Mouse (Mus musculus) heart, postnatal 0 days (tissue): Measurements from ENCODE around the gene Mrgprf. TPM values are rescaled to one million over a fixed set of nuclear protein-coding genes. Genes with fewer than 3 reads are reported as not detected.
A peak's percentile ranks its signal among the peaks of the same experiment; 100 is the strongest.

Experiments used
- ATAC-seq: fragments of 200-750 bp; cut with Nextera tagmentation; 2 replicates; pipeline ENCODE4 v1.8.0; 2017; ENCODE audit warnings: low read depth, moderate number of reproducible peaks, moderate library complexity; ENCODE audit not compliant: insufficient read depth
- DNase-seq: peaks from one replicate; pipeline ENCODE4 v3.0.0-alpha.2; 2016; ENCODE audit warnings: low spot score
- H3K27ac ChIP-seq: fragments of 300-500 bp; sonication (generic); 2 replicates; pipeline ENCODE4 v1.5.1; 2014; ENCODE audit warnings: low read depth, mild to moderate bottlenecking
- H3K27me3 ChIP-seq: fragments of 300-500 bp; sonication (generic); 2 replicates; pipeline ENCODE4 v1.6.1; 2014; ENCODE audit warnings: low read length, mixed read lengths; ENCODE audit not compliant: control insufficient read depth, insufficient read depth
- H3K36me3 ChIP-seq: fragments of 300-500 bp; sonication (generic); replicated peaks from 2 replicates; pipeline ENCODE4 v1.6.1; 2014; ENCODE audit warnings: low read length, mixed read lengths; ENCODE audit not compliant: control insufficient read depth, insufficient read depth
- H3K4me1 ChIP-seq: fragments of 300-500 bp; sonication (generic); 2 replicates; pipeline ENCODE4 v1.6.1; 2014; ENCODE audit warnings: antibody characterized with exemption; ENCODE audit not compliant: control insufficient read depth, insufficient read depth
- H3K4me2 ChIP-seq: fragments of 300-500 bp; sonication (generic); 2 replicates; pipeline ENCODE4 v1.6.1; 2014; ENCODE audit warnings: low read depth, mild to moderate bottlenecking, low read length, moderate library complexity
- H3K4me3 ChIP-seq: fragments of 300-500 bp; sonication (generic); 2 replicates; pipeline ENCODE4 v1.5.1; 2014; ENCODE audit warnings: low read depth, low read length
- H3K9ac ChIP-seq: fragments of 300-500 bp; sonication (generic); replicated peaks from 2 replicates; pipeline ENCODE4 v1.6.1; 2014; ENCODE audit warnings: low read depth, low read length, mixed read lengths
- H3K9me3 ChIP-seq: fragments of 300-500 bp; sonication (generic); replicated peaks from 2 replicates; pipeline ENCODE4 v1.6.1; 2016; ENCODE audit warnings: low read length; ENCODE audit not compliant: control insufficient read depth
- CTCF ChIP-seq: IDR thresholded peaks from 2 replicates; pipeline ENCODE4 v1.5.1; 2016; ENCODE audit warnings: antibody characterized with exemption, control low read depth, low read depth
- EP300 ChIP-seq: IDR thresholded peaks from 2 replicates; pipeline ENCODE4 v1.6.1; 2016; ENCODE audit warnings: antibody characterized with exemption, low read depth
- WGBS: fragments of 180-500 bp; shearing (Covaris S2); extraction: QIAGEN DNeasy Blood & Tissue Kit; methylation state at CpG from one replicate; pipeline ENCODE4 v1.1.7; 2014; 5-methylcytosine and 5-hydroxymethylcytosine counted together
- polyA plus RNA-seq: library from polyadenylated mRNA; unstranded; fragments of >200 nt; fragmentation: Nextera tagmentation; extraction: Ambion mirVana; gene quantifications from 2 replicates; pipeline ENCODE4 v1.2.1, GENCODE M21; 2015
- total RNA-seq: library from RNA; depleted of rRNA; stranded (reverse); fragments of >200 nt; gene quantifications from 2 replicates; pipeline ENCODE4 v1.2.3, GENCODE M21; 2014; ENCODE audit warnings: low replicate concordance

Mrgprf gene
- total and polyA plus RNA-seq, 2 experiments from 2014 or later = 1.4 to 4.2 TPM

DNA sequence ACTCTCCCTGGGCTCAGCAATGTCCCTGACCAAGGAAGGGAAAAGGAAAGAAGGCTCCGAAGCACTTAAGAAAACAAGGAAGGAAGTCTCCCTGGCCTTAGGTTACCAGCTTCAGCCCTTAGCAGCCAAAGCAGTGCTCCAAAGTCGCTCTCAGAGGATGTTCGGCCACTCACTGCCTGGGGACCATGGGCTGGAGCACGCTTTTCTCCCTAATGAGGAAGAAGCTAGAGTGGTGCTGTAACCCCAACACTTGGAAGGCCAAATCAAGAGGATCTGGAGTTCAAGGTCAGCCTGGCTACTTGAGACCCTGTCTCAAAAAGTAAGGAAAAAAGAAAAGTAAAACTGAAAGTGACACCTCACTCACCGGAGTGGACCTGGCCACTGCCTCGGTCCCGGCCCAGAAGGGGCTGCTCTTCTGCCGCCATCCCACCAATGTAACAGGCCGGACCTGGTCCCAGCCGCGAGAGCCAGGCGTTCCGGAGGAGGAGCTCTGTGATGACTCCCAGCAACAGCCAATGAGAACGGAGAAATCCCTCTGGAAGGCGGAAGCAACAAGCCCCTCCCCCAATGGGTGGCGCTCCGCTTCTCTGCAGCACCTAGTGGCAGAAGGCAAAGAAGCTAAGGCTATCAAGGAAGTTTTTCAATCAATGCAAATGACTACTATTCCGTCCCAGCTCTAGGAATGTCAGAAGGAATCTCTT, 17.0 kb upstream of the Mrgprf start, which contains the start of gene Tpcn2:
TSS of gene Tpcn2 (minus strand) at position 525 of the 701 bp plus-strand sequence.
- TF ChIP-seq EP300 (no peak), CTCF (peak; percentile 57)
- Histone ChIP-seq H3K4me3 (peak within 1 kb of the TSS; percentile 70), H3K27me3 (no peaks in the 10 kb centered on the region), H3K27ac (peak within 1 kb of the TSS; percentile 62), H3K9ac (peak within 1 kb of the TSS; percentile 60), H3K4me2 (peak within 1 kb of the TSS; percentile 85), H3K36me3 (peaks cover 16% of the 10 kb centered on the region), H3K4me1 (peaks cover 10% of the 10 kb centered on the region), H3K9me3 (no peaks in the 10 kb centered on the region)
- DNase-seq = peak; percentile 94
- whole genome bisulfite sequencing = 3% methylated on average over 18 of the region's 18 CpGs
- ATAC-seq = peak; percentile 94

DNA sequence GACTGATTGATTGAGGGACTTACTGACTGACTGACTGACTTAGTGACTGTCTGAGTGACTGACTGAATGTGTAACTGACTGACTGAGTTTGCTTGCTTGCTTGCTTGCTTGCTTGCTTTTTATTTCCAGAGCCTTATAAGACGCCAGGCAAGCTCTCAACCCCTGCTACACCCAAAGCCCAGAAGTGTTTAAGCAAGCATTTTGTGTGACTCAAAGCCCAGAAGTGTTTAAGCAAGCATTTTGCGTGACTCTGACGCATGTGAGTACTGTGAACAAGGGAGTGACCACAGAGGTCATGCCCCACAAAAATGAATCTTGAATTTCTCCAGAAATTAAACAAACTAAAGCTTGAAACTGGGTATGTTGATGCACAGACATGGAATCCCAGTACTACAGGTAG, 16.3 kb upstream of the Mrgprf start:
- no peak for TF ChIP-seq EP300
- no peak for TF ChIP-seq CTCF
- peaks cover 10% of the 10 kb centered on the region for H3K4me1 ChIP-seq
- DNase-seq (no peak), ATAC-seq (no peak)
- peak overlapping the region; percentile 85 for H3K4me2 ChIP-seq
- no peaks in the 10 kb centered on the region for H3K27me3 ChIP-seq
- H3K9ac ChIP-seq = no peak overlapping the region
- H3K9me3 ChIP-seq = no peaks in the 10 kb centered on the region
- peaks cover 10% of the 10 kb centered on the region for H3K36me3 ChIP-seq
- no peak overlapping the region for H3K27ac ChIP-seq
- peak overlapping the region; percentile 70; the same call in 1 of the 2 replicates for H3K4me3 ChIP-seq
- 41% methylated on average over 3 of the region's 3 CpGs for WGBS

DNA sequence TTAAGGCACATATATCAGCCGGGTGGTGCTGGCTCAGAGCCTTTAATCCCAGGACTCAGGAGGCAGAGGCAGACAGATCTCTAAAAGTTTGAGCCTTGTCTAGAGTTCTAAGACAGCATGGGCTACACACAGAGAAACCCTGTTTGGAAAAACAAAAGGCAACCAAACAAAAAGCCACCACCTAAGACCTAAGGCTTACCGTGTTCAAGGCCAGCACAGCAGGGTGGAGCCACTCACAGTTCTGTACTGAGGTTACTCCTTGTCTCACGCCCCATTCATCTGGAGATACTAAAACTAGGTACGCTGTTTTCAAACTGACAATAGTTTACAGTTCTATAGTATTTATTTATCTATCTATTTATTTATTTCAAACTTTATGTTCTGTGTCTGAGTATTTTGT, 15.2 kb upstream of the Mrgprf start:
- Histone ChIP-seq H3K9me3 (no peaks in the 10 kb centered on the region), H3K9ac (no peak overlapping the region), H3K4me2 (no peak overlapping the region), H3K27me3 (no peaks in the 10 kb centered on the region), H3K36me3 (no peaks in the 10 kb centered on the region), H3K4me1 (peaks cover 10% of the 10 kb centered on the region), H3K4me3 (no peak overlapping the region), H3K27ac (no peak overlapping the region)
- no peak for TF ChIP-seq EP300
- no peak for TF ChIP-seq CTCF
- WGBS = 82% methylated on average over 4 of the region's 4 CpGs
- DNase-seq (no peak), ATAC-seq (no peak)

DNA sequence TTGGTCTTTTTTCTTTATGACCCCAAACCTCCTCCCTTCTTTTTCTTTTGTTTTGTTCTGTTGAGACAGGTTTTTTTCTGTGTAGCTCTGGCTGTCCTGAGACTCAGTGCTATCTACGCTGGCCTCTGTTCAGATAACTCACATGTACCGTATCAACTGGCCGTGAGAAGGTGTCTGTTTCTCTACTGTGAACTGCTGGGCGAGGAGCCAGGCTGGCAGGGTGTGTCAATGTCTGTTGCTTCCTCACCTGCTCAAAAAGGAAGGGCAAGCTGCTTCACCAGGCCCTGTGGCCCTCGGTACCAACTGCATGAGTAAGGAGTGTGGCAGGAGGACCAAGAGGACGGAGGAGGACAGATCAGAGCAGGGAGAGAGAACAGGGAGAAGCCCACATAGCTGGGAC, 13.2 kb upstream of the Mrgprf start:
- TF ChIP-seq EP300 = no peak
- no peak for TF ChIP-seq CTCF
- no peak overlapping the region for H3K27ac ChIP-seq
- H3K36me3 ChIP-seq = no peaks in the 10 kb centered on the region
- no peaks in the 10 kb centered on the region for H3K27me3 ChIP-seq
- 32% methylated on average over 6 of the region's 6 CpGs for WGBS
- DNase-seq (no peak), ATAC-seq (no peak)
- peaks cover 10% of the 10 kb centered on the region for H3K4me1 ChIP-seq
- no peaks in the 10 kb centered on the region for H3K9me3 ChIP-seq
- no peak overlapping the region for H3K9ac ChIP-seq
- H3K4me3 ChIP-seq = no peak overlapping the region
- H3K4me2 ChIP-seq = no peak overlapping the region

DNA sequence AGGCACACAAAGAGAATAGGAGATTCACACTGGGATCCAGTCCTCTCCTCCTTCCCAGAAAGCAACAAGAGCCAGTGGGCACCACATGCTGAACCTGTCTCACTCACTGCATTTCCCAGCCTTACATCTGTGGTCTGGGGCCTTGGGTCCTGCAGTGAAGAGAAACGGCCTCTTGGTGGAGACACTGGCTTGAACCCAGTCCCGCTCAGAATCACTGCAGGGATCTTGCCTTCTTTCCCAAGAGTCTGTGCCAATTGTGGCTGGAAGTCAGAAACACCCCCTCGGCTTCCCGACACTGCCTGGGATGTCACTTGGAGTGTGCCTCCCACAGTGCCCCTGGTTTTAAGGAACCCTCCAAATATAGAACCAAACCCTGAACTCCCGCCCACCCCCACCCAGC, 11.3 kb upstream of the Mrgprf start:
- DNase-seq (no peak), ATAC-seq (peak; percentile 46; the same call in 1 of the 2 replicates)
- no peak overlapping the region for H3K27ac ChIP-seq
- H3K4me3 ChIP-seq = no peak overlapping the region
- no peaks in the 10 kb centered on the region for H3K9me3 ChIP-seq
- 21% methylated on average over 5 of the region's 5 CpGs for WGBS
- H3K27me3 ChIP-seq = no peaks in the 10 kb centered on the region
- H3K9ac ChIP-seq = no peak overlapping the region
- no peaks in the 10 kb centered on the region for H3K4me1 ChIP-seq
- H3K4me2 ChIP-seq = no peak overlapping the region
- peak; percentile 34 for TF ChIP-seq CTCF
- TF ChIP-seq EP300 = no peak
- H3K36me3 ChIP-seq = no peaks in the 10 kb centered on the region

DNA sequence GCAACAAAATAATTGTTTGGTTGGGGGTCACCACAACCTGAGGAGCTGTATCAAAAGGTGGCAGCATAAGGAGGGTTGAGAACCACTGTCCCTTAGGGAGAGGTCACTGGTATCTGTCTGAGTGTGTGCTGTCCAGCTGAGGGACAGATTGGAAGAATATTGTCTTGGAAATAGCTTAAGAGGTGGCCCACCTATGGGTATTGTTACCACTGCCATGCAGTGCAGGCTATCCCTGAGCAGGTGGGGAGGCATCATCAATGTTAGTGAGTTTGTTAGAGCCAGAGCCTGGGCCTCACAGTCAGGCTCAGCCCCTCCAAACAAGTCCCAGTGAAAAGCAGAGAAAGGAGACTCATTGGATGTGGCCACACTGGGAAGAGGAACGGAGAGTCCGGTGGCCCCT, 8.8 kb upstream of the Mrgprf start:
- TF ChIP-seq EP300 (no peak), CTCF (no peak)
- H3K9me3 ChIP-seq = no peaks in the 10 kb centered on the region
- DNase-seq = no peak
- no peaks in the 10 kb centered on the region for H3K27me3 ChIP-seq
- H3K27ac ChIP-seq = no peak overlapping the region
- no peak overlapping the region for H3K4me3 ChIP-seq
- 95% methylated on average over 2 of the region's 2 CpGs for WGBS
- H3K4me1 ChIP-seq = no peaks in the 10 kb centered on the region
- H3K4me2 ChIP-seq = no peak overlapping the region
- ATAC-seq = no peak
- H3K36me3 ChIP-seq = no peaks in the 10 kb centered on the region
- H3K9ac ChIP-seq = no peak overlapping the region
